Mouse (Mus musculus) heart, adult 2 months (tissue): ENCODE measurements around the gene Rag1. TPM values are rescaled to one million over a fixed set of nuclear protein-coding genes. Genes with fewer than 3 reads are reported as not detected.

ENCODE experiments used
- DNase-seq, 2 experiments: peaks; one replicate each; pipeline ENCODE4 v3.0.0; 2021
- H3K27ac ChIP-seq: fragments of 200-600 bp; 2 replicates; pipeline ENCODE4 v1.8.1; 2022
- H3K27me3 ChIP-seq: fragments of 200-500 bp; 2 replicates; pipeline ENCODE4 v1.6.1; 2012; ENCODE audit warnings: mild to moderate bottlenecking, low read length, inconsistent platforms, mixed read lengths; ENCODE audit not compliant: control insufficient read depth, insufficient read depth
- H3K36me3 ChIP-seq: fragments of 200-500 bp; 2 replicates; pipeline ENCODE4 v1.6.1; 2012; ENCODE audit warnings: low read length, inconsistent platforms; ENCODE audit not compliant: control insufficient read depth, insufficient read depth
- H3K4me1 ChIP-seq: fragments of 200-500 bp; 2 replicates; pipeline ENCODE4 v1.6.1; 2011; ENCODE audit warnings: low read length; ENCODE audit not compliant: control insufficient read depth, insufficient read depth
- H3K4me3 ChIP-seq: fragments of 200-600 bp; 2 replicates; pipeline ENCODE4 v1.8.1; 2022
- H3K79me2 ChIP-seq: fragments of 200-500 bp; replicated peaks from 2 replicates; pipeline ENCODE4 v1.6.1; 2012; ENCODE audit warnings: mild to moderate bottlenecking, inconsistent platforms, low read length, moderate library complexity, mixed read lengths; ENCODE audit not compliant: control insufficient read depth, insufficient read depth
- H3K9ac ChIP-seq: fragments of 200-500 bp; 2 replicates; pipeline ENCODE4 v1.6.1; 2012; ENCODE audit warnings: low read depth, mild to moderate bottlenecking, control low read depth, inconsistent platforms, low read length, mixed read lengths
- CTCF ChIP-seq: fragments of 200-600 bp; IDR thresholded peaks from 2 replicates; pipeline ENCODE4 v1.8.1; 2022; ENCODE audit warnings: antibody characterized with exemption, mild to moderate bottlenecking, moderate library complexity
- EP300 ChIP-seq: fragments of 200-500 bp; IDR thresholded peaks from 2 replicates; pipeline ENCODE4 v1.6.1; 2011; ENCODE audit warnings: low read depth, low read length, control low read depth; ENCODE audit not compliant: insufficient read depth
- POLR2A ChIP-seq: fragments of 200-500 bp; IDR thresholded peaks from 2 replicates; pipeline ENCODE4 v1.6.1; 2011; ENCODE audit warnings: mild to moderate bottlenecking, low read depth, low read length, control low read depth; ENCODE audit not compliant: insufficient read depth
- WGBS: fragments of 180-500 bp; shearing (Covaris S2); methylation state at CpG from one replicate; pipeline ENCODE4 v1.1.7; 2018; 5-methylcytosine and 5-hydroxymethylcytosine counted together
- intact Hi-C: fragments of 180-260 bp; cut with DNase I; formaldehyde crosslinking; loops from one replicate; pipeline ENCODE4 v1.15.1; 2025
- polyA plus RNA-seq: library from polyadenylated mRNA; depleted of rRNA; stranded (reverse); fragments of >200 nt; gene quantifications from 2 replicates; pipeline ENCODE4 v1.2.3, GENCODE M21; 2012; rRNA removed
- total RNA-seq, 2 experiments: library from RNA; stranded (reverse); gene quantifications; 2 replicates each; pipeline ENCODE4 v1.2.3; 2021

The Rag1 gene
- total and polyA plus RNA-seq, 3 experiments = 0.02 to 0.05 TPM; not detected in 1

DNA sequence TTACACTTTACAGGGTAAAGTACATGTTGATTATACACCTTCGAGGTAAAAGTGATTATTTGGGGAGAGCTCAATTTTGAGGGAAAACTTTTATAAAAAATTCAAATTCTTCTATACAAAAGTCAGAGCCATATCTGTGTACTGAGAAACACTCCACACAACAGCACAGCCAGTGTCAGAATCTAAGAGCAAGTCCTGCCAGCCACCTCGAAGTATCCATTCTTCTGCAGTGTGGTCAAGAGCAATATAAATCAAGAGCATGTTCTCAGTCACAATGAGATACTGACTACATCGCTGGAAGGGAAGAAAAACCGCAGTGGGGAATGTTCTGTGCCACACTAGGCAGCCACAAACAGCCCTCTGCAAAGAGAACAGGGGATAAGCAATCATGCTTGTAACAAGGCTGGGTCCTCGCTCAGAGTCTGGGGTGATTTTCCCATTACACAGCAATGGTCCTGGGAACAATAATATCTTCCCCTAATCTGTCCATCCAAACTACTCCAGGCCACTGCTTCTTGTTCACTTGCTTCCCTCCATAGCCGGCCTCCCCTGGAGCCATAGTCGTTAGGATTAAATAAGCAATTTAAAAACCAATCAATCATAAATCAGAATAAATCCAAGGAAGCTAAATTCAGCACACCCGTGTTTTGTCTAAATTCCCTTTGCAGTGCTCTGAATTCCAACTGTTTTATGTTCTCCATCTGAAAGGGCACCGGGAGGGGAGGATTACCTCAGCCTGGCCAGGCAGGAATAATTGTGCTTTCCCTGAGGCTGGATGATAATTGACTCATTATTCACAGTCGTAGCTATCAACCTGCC, 57.1 kb downstream of the Rag1 start:
- DNase-seq = no peak
- Histone ChIP-seq H3K27me3 (no peaks in the 10 kb centered on the region), H3K36me3 (no peaks in the 10 kb centered on the region), H3K79me2 (no peaks in the 10 kb centered on the region), H3K4me3 (no peak overlapping the region), H3K4me1 (no peaks in the 10 kb centered on the region), H3K27ac (no peak overlapping the region), H3K9ac (no peak overlapping the region)
- WGBS = 65% methylated on average over 10 of the region's 10 CpGs
- intact Hi-C loops = no loop called here
- TF ChIP-seq EP300 (no peak), CTCF (no peak)

DNA sequence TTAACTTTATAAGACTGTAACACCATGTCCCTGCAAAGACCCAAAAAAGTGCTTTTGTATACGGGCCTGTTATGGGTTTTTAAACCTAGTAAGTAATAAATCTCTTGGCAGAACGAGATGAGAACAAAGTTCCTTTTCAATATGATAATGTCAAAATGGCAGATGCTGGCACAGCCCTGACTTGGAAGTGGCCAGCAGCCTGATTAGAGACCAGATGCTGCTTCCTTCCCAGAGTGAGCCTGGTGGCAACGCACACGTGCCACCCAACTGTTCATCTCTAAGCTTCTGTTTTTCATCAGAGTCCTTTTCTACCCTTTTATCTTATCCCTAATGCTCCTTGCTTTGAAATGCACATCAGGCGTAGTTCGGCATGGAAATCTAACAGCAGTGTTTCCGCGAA, 57.9 kb downstream of the Rag1 start:
- intact Hi-C loops = no loop called here
- no peaks in the 10 kb centered on the region for H3K79me2 ChIP-seq
- no peak overlapping the region for H3K9ac ChIP-seq
- no peak for DNase-seq
- no peak overlapping the region for H3K4me3 ChIP-seq
- no peak overlapping the region for H3K27ac ChIP-seq
- H3K4me1 ChIP-seq = no peaks in the 10 kb centered on the region
- no peaks in the 10 kb centered on the region for H3K36me3 ChIP-seq
- no peak for TF ChIP-seq CTCF
- TF ChIP-seq EP300 = no peak
- TF ChIP-seq POLR2A = no peak
- WGBS = 61% methylated on average over 8 of the region's 8 CpGs
- H3K27me3 ChIP-seq = no peaks in the 10 kb centered on the region

Other genes with a start within 250 kb of the Rag1 start
- gene Rag2, start 24.8 kb downstream of the Rag1 start, total RNA-seq = not detected
- gene Rag2, start 24.8 kb downstream of the Rag1 start, polyA plus RNA-seq = not detected in 2 replicates
- gene B230118H07Rik, start within 50 bp of the Rag1 start, total RNA-seq = 10 to 100 TPM; 90.4 to 99.4 TPM
- gene B230118H07Rik, start within 50 bp of the Rag1 start, polyA plus RNA-seq = 12.9 and 33.0 TPM in 2 replicates
- gene Traf6, start 28.9 kb upstream of the Rag1 start, total RNA-seq = 10 to 100 TPM in 1 of 2 experiments, 1 to 10 TPM in 1; 8.3 to 10.8 TPM
- 4.9 and 9.0 TPM in 2 replicates for gene Traf6, start 28.9 kb upstream of the Rag1 start, polyA plus RNA-seq
- 1 to 10 TPM in 1 of 2 experiments, under 1 TPM in 1; 0.89 to 3.4 TPM for gene Prr5l, start 233.5 kb upstream of the Rag1 start, total RNA-seq
- 1.1 and 1.4 TPM in 2 replicates for gene Prr5l, start 233.5 kb upstream of the Rag1 start, polyA plus RNA-seq
- gene Commd9, start 236.7 kb upstream of the Rag1 start, total RNA-seq = 10 to 100 TPM; 23.7 to 26.1 TPM
- gene Commd9, start 236.7 kb upstream of the Rag1 start, polyA plus RNA-seq = 54.7 and 71.0 TPM in 2 replicates